Mouse (Mus musculus) heart, postnatal 0 days (tissue): ENCODE measurements around the gene Memo1.

ENCODE experiments used
- CTCF ChIP-seq: IDR thresholded peaks from 2 replicates; pipeline ENCODE4 v1.5.1; 2016; ENCODE audit warnings: antibody characterized with exemption, control low read depth, low read depth
- EP300 ChIP-seq: IDR thresholded peaks from 2 replicates; pipeline ENCODE4 v1.6.1; 2016; ENCODE audit warnings: antibody characterized with exemption, low read depth

- TF ChIP-seq CTCF (no peak; the same call in 1 of the 2 replicates), EP300 (no peak)
These were observed 23.4 kb upstream of the Memo1 start for GRCm38 (mm10) chr17:74318721-74319120.
